Mouse (Mus musculus) lung, embryonic 14.5 days (tissue): ENCODE results near the gene Bpgm. TPM values are rescaled to one million over a fixed set of nuclear protein-coding genes. Genes with fewer than 3 reads are reported as not detected.
A peak's percentile ranks its signal among the peaks of the same experiment; 100 is the strongest.

ENCODE experiments used
- ATAC-seq: fragments of 200-750 bp; cut with Nextera tagmentation; 2 replicates; pipeline ENCODE4 v1.8.0; 2017; ENCODE audit warnings: mild to moderate bottlenecking, moderate TSS enrichment, moderate library complexity; ENCODE audit not compliant: insufficient read depth
- DNase-seq: peaks from one replicate; pipeline ENCODE4 v3.0.0-alpha.2; 2015
- H3K27ac ChIP-seq: fragments of 300-500 bp; sonication (generic); 2 replicates; pipeline ENCODE4 v1.5.1; 2014; ENCODE audit warnings: low read depth, mild to moderate bottlenecking, moderate library complexity
- H3K27me3 ChIP-seq: fragments of 300-500 bp; sonication (generic); 2 replicates; pipeline ENCODE4 v1.6.1; 2014; ENCODE audit warnings: low read length, control low read depth; ENCODE audit not compliant: insufficient read depth
- H3K36me3 ChIP-seq: fragments of 300-500 bp; sonication (generic); 2 replicates; pipeline ENCODE4 v1.6.1; 2014; ENCODE audit warnings: control low read depth; ENCODE audit not compliant: insufficient read depth
- H3K4me1 ChIP-seq: fragments of 300-500 bp; sonication (generic); 2 replicates; pipeline ENCODE4 v1.6.1; 2014; ENCODE audit warnings: antibody characterized with exemption, control low read depth; ENCODE audit not compliant: insufficient read depth
- H3K4me2 ChIP-seq: fragments of 300-500 bp; sonication (generic); 2 replicates; pipeline ENCODE4 v1.6.1; 2014; ENCODE audit warnings: mild to moderate bottlenecking
- H3K4me3 ChIP-seq: fragments of 300-500 bp; sonication (generic); 2 replicates; pipeline ENCODE4 v1.5.1; 2014; ENCODE audit warnings: low read depth, low read length
- H3K9ac ChIP-seq: fragments of 300-500 bp; sonication (generic); 2 replicates; pipeline ENCODE4 v1.6.1; 2014
- H3K9me3 ChIP-seq: fragments of 300-500 bp; sonication (generic); 2 replicates; pipeline ENCODE4 v1.6.1; 2016; ENCODE audit warnings: low read depth, low read length, control low read depth
- CTCF ChIP-seq: IDR thresholded peaks from 2 replicates; pipeline ENCODE4 v1.5.1; 2016; ENCODE audit warnings: antibody characterized with exemption, low read depth
- WGBS: fragments of 180-500 bp; shearing (Covaris S2); extraction: QIAGEN DNeasy Blood & Tissue Kit; methylation state at CpG from one replicate; pipeline ENCODE4 v1.1.7; 2014; 5-methylcytosine and 5-hydroxymethylcytosine counted together
- polyA plus RNA-seq: library from polyadenylated mRNA; unstranded; fragments of >200 nt; fragmentation: Nextera tagmentation; extraction: Ambion mirVana; gene quantifications from 2 replicates; pipeline ENCODE4 v1.2.1, GENCODE M21; 2014

Bpgm gene
- polyA plus RNA-seq, 1 experiment from 2014 or later: 52.6 TPM

GRCm38 (mm10) chr6:34505957-34506356 is 29.9 kb downstream of the Bpgm start:
- H3K4me1 ChIP-seq: no peaks in the 10 kb centered on the region
- no peak overlapping the region for H3K9ac ChIP-seq
- H3K36me3 ChIP-seq: no peaks in the 10 kb centered on the region
- H3K4me3 ChIP-seq: no peak overlapping the region
- WGBS: 43% methylated on average over 11 of the region's 11 CpGs
- H3K27me3 ChIP-seq: no peaks in the 10 kb centered on the region
- H3K9me3 ChIP-seq: no peaks in the 10 kb centered on the region
- TF ChIP-seq CTCF: no peak
- H3K4me2 ChIP-seq: peak overlapping the region; percentile 32; the same call in 1 of the 2 replicates
- ATAC-seq (peak; percentile 59; the same call in 1 of the 2 replicates), DNase-seq (peak; percentile 60)
- peak overlapping the region; percentile 66 for H3K27ac ChIP-seq

DNA sequence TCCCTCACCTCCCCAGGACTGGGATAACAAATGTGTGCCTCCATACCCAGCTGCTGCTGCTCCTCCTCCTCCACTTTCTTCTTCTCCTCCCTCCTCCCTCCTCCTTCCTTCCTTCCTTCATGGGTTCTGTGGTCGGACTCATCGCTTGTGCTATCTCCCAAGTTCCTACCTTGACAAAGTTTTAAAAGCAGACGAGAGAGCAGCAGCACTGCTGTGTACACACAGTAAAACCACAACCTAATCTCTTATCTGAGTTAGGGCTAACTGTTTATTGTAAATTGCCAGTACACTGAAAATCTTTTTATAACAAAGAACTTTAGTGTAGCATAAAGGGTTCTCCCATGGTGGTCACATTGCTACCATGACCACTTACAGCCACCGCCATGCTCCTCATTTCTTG is 31.6 kb downstream of the Bpgm start:
- no peak for TF ChIP-seq CTCF
- Histone ChIP-seq H3K4me2 (no peak overlapping the region), H3K9ac (no peak overlapping the region), H3K4me3 (no peak overlapping the region), H3K27me3 (no peaks in the 10 kb centered on the region), H3K4me1 (no peaks in the 10 kb centered on the region), H3K36me3 (no peaks in the 10 kb centered on the region), H3K9me3 (no peaks in the 10 kb centered on the region), H3K27ac (no peak overlapping the region)
- no peak for DNase-seq
- ATAC-seq: no peak
- WGBS: 73% methylated on average over 4 of the region's 4 CpGs

DNA sequence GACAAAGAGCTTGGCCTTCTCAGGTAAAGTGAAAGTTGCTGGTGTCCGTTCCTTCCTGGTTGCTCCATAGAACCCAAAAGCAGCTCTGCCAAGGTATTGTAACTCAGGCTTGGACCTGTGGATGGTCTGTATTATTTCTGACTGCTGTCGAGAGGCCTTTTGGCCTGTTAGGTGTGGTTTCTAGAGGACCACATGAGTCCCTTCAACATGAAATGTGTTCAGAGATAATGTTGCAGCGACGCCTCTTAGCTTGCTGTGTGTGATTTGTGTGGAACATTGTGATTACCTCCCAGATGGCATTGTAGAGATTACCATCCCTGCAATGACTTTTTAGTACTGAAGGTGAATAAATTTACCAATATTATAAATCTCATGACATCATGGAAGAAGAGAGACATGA is 32.0 kb downstream of the Bpgm start:
- TF ChIP-seq CTCF: no peak
- Histone ChIP-seq H3K4me1 (no peaks in the 10 kb centered on the region), H3K9ac (no peak overlapping the region), H3K4me3 (no peak overlapping the region), H3K36me3 (no peaks in the 10 kb centered on the region), H3K9me3 (no peaks in the 10 kb centered on the region), H3K27me3 (no peaks in the 10 kb centered on the region), H3K4me2 (no peak overlapping the region), H3K27ac (no peak overlapping the region)
- 87% methylated on average over 4 of the region's 4 CpGs for WGBS
- no peak for ATAC-seq
- no peak for DNase-seq

DNA sequence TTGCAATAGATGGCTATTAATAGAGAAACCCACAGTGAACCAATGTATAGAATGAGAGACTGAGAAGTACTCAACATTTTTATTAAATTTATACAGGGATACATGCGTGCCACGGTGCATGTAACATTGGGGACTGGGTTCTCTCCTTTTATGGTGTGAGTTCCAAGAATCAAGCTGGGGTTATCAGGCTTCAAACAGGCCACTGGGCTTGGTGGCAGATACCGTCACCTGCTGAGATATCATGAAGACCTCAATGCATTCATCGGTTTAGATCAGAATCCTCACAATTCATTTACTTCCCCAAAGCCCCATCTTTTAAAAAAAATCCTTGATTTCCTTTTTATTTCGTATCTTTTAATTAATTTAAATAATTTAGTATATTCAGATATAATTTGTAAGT is 34.3 kb downstream of the Bpgm start:
- no peak overlapping the region for H3K4me2 ChIP-seq
- ATAC-seq: no peak
- no peak overlapping the region for H3K9ac ChIP-seq
- 89% methylated on average over 5 of the region's 5 CpGs for WGBS
- no peak overlapping the region for H3K4me3 ChIP-seq
- no peak overlapping the region for H3K27ac ChIP-seq
- no peaks in the 10 kb centered on the region for H3K36me3 ChIP-seq
- DNase-seq: no peak
- no peaks in the 10 kb centered on the region for H3K9me3 ChIP-seq
- H3K4me1 ChIP-seq: no peaks in the 10 kb centered on the region; the same call in 1 of the 2 replicates
- H3K27me3 ChIP-seq: no peaks in the 10 kb centered on the region
- TF ChIP-seq CTCF: no peak

DNA sequence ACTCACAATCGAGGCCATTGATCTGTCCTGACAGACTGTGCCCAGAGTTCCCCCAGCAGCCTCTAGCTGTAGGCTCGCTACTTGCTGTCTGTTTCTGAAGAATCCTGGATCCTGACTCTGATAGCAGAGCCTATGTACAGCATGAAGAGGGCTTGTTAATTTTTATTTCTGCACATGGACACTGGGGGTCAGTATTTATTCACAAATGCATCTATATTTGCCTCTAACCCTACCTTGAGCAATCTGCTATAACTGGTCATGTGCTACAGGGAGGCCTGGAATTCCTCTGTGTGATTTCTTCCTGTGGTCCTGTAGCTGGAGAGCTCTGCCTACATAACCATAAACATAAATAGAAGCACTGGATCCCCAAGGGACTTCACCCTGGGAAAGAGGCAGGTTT is 35.4 kb downstream of the Bpgm start:
- Histone ChIP-seq H3K9ac (no peak overlapping the region), H3K9me3 (no peaks in the 10 kb centered on the region), H3K4me3 (no peak overlapping the region), H3K36me3 (no peaks in the 10 kb centered on the region), H3K27ac (no peak overlapping the region), H3K4me1 (no peaks in the 10 kb centered on the region; the same call in 1 of the 2 replicates), H3K4me2 (no peak overlapping the region), H3K27me3 (no peaks in the 10 kb centered on the region)
- ATAC-seq (peak; percentile 90), DNase-seq (peak; percentile 87)
- WGBS: 18% methylated on average over 2 of the region's 2 CpGs
- TF ChIP-seq CTCF: peak; percentile 75

DNA sequence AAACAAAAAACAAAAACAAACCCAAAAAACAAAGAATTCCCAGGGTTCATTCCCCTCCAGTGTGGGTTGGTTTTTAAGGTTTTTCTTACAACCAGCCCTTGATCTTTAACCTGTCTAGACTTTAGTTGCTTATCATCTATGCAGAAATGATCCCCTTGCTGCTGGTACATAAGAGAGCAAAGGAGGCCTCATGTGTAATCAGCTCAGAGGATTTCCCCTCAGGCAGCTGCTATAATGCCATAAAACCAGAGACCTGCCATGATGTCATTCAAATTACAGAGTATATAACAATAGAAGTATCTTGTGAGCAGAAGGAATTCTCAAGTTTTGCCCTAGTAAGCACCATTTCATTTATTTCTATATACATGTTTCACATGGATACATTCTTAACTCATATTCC is 36.7 kb downstream of the Bpgm start:
- no peak for ATAC-seq

DNA sequence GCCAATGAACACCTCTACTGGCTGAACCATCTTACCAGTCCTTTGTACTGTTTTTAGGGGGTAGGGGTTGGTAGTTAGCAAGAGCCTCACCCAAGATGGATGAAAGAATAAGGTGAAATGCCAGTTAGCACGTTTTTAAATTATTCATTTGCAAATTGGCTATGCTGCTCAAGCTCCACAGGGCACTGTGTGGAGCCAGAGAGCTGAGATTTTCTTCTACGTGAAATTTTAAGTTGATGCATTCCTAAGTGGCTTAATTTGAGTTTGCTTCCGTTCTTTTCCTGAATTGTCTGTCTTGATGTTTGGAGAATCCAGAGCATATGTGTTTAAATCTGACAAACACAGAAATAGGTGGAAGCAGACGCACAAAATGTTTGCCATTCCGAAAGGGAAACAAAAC is 38.6 kb downstream of the Bpgm start:
- Histone ChIP-seq H3K27ac (peak overlapping the region; percentile 42; the same call in 1 of the 2 replicates), H3K9me3 (no peaks in the 10 kb centered on the region), H3K36me3 (no peaks in the 10 kb centered on the region), H3K4me2 (no peak overlapping the region), H3K9ac (no peak overlapping the region), H3K4me3 (no peak overlapping the region), H3K4me1 (no peaks in the 10 kb centered on the region; the same call in 1 of the 2 replicates), H3K27me3 (no peaks in the 10 kb centered on the region)
- DNase-seq: peak; percentile 85
- peak; percentile 68 for TF ChIP-seq CTCF
- no peak for ATAC-seq
- 24% methylated on average over 5 of the region's 5 CpGs for WGBS

More for the DNA sequence above, 36.7 kb downstream of the Bpgm start:
- H3K4me1 ChIP-seq: no peaks in the 10 kb centered on the region; the same call in 1 of the 2 replicates
- no peak overlapping the region for H3K4me2 ChIP-seq
- no peak for TF ChIP-seq CTCF
- H3K27ac ChIP-seq: no peak overlapping the region
- no peak overlapping the region for H3K4me3 ChIP-seq
- no peak overlapping the region for H3K9ac ChIP-seq
- DNase-seq: no peak
- H3K27me3 ChIP-seq: no peaks in the 10 kb centered on the region
- no peaks in the 10 kb centered on the region for H3K36me3 ChIP-seq
- H3K9me3 ChIP-seq: no peaks in the 10 kb centered on the region
